Mouse (Mus musculus): ENCODE data around the gene Gm21800. TPM values are rescaled to one million over a fixed set of nuclear protein-coding genes. Genes with fewer than 3 reads are reported as not detected.
"Not testable (repeated sequence)": the region's sequence is repeated elsewhere in the genome, so short reads cannot be mapped to it uniquely, and the experiment has no call there.

Gm21800 gene
- polyA plus RNA-seq (2012; rRNA removed): not detected in 2 replicates

DNA sequence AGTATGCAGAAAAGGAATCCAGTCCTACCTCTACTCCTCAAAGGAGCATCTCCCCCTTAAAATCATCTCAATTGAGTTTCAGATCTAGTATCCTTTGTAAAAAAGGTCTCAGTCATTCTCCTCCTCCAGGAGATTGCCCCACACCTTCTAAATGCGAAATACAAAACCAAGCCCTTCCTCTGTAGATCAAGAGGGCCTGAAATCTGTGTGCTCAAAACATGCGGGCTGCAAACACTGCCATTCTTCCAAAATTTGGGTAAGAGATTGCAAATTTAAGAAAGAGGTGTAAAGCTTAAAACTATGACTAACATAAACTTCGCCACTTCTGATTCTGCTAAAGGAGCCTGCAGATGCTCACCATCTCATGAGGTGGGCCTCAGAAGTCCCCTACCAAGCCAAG, at the start of gene Gm21800:
Gene Gm21800 (plus strand): TSS at position 301 of the 400 bp plus-strand sequence.
- H3K4me3 ChIP-seq (ENCODE audit: low read depth, low read length); H3K27me3 ChIP-seq (ENCODE audit: control insufficient read depth, insufficient read depth, low read length); H3K27ac ChIP-seq (ENCODE audit: insufficient read depth, low read depth, low read length); H3K4me1 ChIP-seq (ENCODE audit: control insufficient read depth, insufficient read depth, insufficient read length, low read length); H3K36me3 ChIP-seq (ENCODE audit: control insufficient read depth, insufficient read depth, low read length): not testable (repeated sequence)
- whole genome bisulfite sequencing: 78% methylated on average over 2 of the region's 3 CpGs

Measured in small intestine, adult 2 months (tissue).